Mouse (Mus musculus) thymus, adult 2 months (tissue): Measurements from ENCODE around the gene Fgfr2.

Source experiments
- CTCF ChIP-seq: fragments of 200-500 bp; IDR thresholded peaks from 2 replicates; pipeline ENCODE4 v1.5.1; 2012; ENCODE audit warnings: mild to moderate bottlenecking, control low read depth, low read length, moderate library complexity, borderline replicate concordance; ENCODE audit not compliant: control insufficient read depth, poor library complexity, insufficient read depth; ENCODE audit errors: extremely low read depth
- POLR2A ChIP-seq: fragments of 200-500 bp; IDR thresholded peaks from 2 replicates; pipeline ENCODE4 v1.6.1; 2012; ENCODE audit warnings: mild to moderate bottlenecking, low read length, control low read depth, moderate library complexity; ENCODE audit not compliant: control insufficient read depth, poor library complexity, insufficient read depth; ENCODE audit errors: extremely low read depth

DNA sequence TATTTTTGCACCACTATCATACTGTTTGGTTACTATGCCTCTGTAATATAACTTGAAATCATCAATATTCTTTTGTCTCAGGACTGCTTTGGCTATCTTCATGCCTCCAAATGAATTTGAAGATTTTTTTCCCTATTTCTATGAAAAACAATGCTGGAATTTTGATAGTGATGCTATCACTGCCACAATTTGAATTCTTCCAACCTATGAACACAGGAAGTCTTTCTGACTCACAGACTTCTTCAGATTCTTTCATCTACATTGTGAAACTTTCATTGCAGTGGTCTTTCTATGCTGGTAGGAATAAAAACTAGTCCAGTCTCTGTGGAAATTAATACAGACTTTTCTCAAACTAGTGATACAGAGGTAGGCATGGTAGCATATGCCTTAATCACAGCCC is 2631.1 kb downstream of the Fgfr2 start:
- TF ChIP-seq POLR2A (no peak), CTCF (no peak)
